Mouse (Mus musculus) kidney, embryonic 15.5 days (tissue): Measurements from ENCODE around the gene Dhrs3. TPM values are rescaled to one million over a fixed set of nuclear protein-coding genes. Genes with fewer than 3 reads are reported as not detected.
A peak's percentile ranks its signal among the peaks of the same experiment; 100 is the strongest.

Experiments used
- ATAC-seq: fragments of 200-750 bp; cut with Nextera tagmentation; replicated peaks from 2 replicates; pipeline ENCODE4 v1.8.0; 2017; ENCODE audit warnings: moderate TSS enrichment; ENCODE audit not compliant: low FRiP score
- H3K27ac ChIP-seq: fragments of 300-500 bp; sonication (generic); 2 replicates; pipeline ENCODE4 v1.5.1; 2015; ENCODE audit warnings: mild to moderate bottlenecking, inconsistent platforms
- H3K27me3 ChIP-seq: fragments of 300-500 bp; sonication (generic); 2 replicates; pipeline ENCODE4 v1.6.1; 2015; ENCODE audit warnings: inconsistent platforms
- H3K36me3 ChIP-seq: fragments of 300-500 bp; sonication (generic); 2 replicates; pipeline ENCODE4 v1.6.1; 2015; ENCODE audit warnings: inconsistent platforms
- H3K4me1 ChIP-seq: fragments of 300-500 bp; sonication (generic); 2 replicates; pipeline ENCODE4 v1.6.1; 2015; ENCODE audit warnings: inconsistent platforms
- H3K4me2 ChIP-seq: fragments of 300-500 bp; sonication (generic); 2 replicates; pipeline ENCODE4 v1.6.1; 2015; ENCODE audit warnings: moderate library complexity, mild to moderate bottlenecking, inconsistent platforms
- H3K4me3 ChIP-seq: fragments of 300-500 bp; sonication (generic); replicated peaks from 2 replicates; pipeline ENCODE4 v1.5.1; 2015; ENCODE audit warnings: mild to moderate bottlenecking, inconsistent platforms
- H3K9ac ChIP-seq: fragments of 300-500 bp; sonication (generic); 2 replicates; pipeline ENCODE4 v1.6.1; 2015; ENCODE audit warnings: mild to moderate bottlenecking, inconsistent platforms
- H3K9me3 ChIP-seq: fragments of 300-500 bp; sonication (generic); replicated peaks from 2 replicates; pipeline ENCODE4 v1.6.1; 2016; ENCODE audit warnings: inconsistent platforms
- WGBS: fragments of 180-500 bp; shearing (Covaris S2); methylation state at CpG from one replicate; pipeline ENCODE4 v1.1.7; 2015; ENCODE audit warnings: mixed read lengths; 5-methylcytosine and 5-hydroxymethylcytosine counted together
- polyA plus RNA-seq: library from polyadenylated mRNA; unstranded; fragments of >200 nt; fragmentation: Nextera tagmentation; extraction: Ambion mirVana; gene quantifications from 2 replicates; pipeline ENCODE4 v1.2.1, GENCODE M21; 2015

The Dhrs3 gene
- polyA plus RNA-seq, 1 experiment from 2014 or later = 207 TPM

DNA sequence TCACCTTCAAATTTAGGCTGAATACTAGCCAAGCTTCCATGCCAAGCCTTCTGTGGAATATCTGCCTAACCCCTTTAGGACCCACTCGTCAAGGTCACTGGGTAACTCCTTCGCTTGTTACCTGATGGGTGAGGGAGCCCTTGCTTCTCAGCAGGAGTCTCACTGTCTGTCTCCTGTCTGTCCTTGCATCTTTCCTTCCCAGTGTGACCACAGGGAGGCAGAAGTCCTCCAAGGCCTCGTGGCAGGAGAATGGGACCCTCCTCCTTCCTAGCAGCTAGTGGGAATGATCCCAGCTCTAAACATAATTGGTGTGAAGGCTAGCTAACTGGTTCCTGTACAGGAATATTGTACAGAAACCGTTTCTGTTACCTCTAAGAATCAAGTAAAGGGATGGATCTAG, 24.5 kb downstream of the Dhrs3 start:
- no peaks in the 10 kb centered on the region for H3K9me3 ChIP-seq

DNA sequence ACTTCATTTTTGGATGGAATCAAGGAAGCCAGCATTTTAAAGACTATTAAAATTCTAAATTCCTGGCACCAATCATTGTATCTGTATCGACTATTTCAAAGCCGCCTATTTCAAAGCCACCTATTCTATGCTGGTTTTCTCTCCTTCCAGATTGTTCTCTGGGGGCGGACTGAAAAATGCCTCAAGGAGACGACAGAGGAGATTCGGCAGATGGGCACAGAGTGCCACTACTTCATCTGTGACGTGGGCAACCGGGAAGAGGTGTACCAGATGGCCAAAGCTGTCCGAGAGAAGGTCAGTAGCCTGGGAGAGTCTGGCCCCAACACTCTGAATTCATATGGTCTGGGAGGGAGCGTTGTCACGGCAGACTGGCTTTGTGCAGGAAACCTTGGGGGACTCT, 25.9 kb downstream of the Dhrs3 start:
- WGBS = 92% methylated on average over 10 of the region's 10 CpGs
- ATAC-seq = no peak
- peaks cover 82% of the 10 kb centered on the region for H3K36me3 ChIP-seq

More for the DNA sequence above, 24.5 kb downstream of the Dhrs3 start:
- WGBS = 65% methylated on average over 4 of the region's 4 CpGs
- no peak overlapping the region for H3K4me3 ChIP-seq
- H3K27me3 ChIP-seq = no peaks in the 10 kb centered on the region
- no peak overlapping the region for H3K9ac ChIP-seq
- no peak for ATAC-seq
- H3K4me2 ChIP-seq = no peak overlapping the region
- H3K36me3 ChIP-seq = peaks cover 68% of the 10 kb centered on the region
- H3K27ac ChIP-seq = no peak overlapping the region
- no peaks in the 10 kb centered on the region for H3K4me1 ChIP-seq

DNA sequence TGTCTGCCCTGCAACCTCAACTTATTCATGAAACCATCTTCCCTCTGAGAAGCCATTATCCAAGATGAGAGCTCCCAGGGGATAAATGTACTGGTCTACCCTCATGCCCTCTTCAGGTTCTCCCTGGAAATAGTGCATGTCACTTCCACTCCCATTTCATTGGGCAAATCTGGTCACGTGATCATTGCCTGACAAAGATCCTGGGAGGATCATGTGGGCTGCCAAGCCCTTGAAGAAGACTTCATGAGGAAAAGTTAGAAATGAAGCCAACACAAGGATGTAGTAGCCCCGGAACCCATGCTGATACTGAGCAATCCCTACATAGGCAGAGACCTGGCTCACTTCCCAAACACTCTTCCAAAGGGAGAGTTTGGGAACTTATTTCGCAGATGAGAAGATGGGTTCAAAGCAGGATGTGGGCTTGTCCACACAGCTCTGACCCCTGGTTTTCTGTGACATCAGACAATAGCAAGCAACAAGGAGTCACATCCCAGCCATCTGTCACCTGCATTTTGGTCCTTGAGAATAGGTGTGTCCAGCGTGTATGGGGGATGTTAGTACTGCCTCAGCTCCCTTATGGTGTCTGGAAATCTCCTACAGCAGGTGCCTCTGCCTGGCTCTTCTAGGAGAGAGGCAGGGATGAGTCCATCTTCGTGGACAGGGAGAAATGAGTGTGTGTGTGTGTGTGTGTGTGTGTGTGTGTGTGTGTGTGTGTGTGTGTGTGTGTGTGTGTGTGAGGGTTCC, 36.2 kb downstream of the Dhrs3 start:
- peak overlapping the region; percentile 56 for H3K27ac ChIP-seq
- H3K36me3 ChIP-seq = peaks cover 36% of the 10 kb centered on the region
- no peak overlapping the region for H3K9ac ChIP-seq
- no peak for ATAC-seq
- H3K27me3 ChIP-seq = no peaks in the 10 kb centered on the region
- peaks cover 36% of the 10 kb centered on the region for H3K4me1 ChIP-seq
- no peak overlapping the region for H3K4me3 ChIP-seq
- H3K4me2 ChIP-seq = no peak overlapping the region
- H3K9me3 ChIP-seq = no peaks in the 10 kb centered on the region
- WGBS = 84% methylated on average over 5 of the region's 5 CpGs

More for the DNA sequence above, 25.9 kb downstream of the Dhrs3 start:
- no peak overlapping the region for H3K27ac ChIP-seq
- no peak overlapping the region for H3K4me2 ChIP-seq
- H3K4me1 ChIP-seq = no peaks in the 10 kb centered on the region
- H3K9ac ChIP-seq = no peak overlapping the region
- no peaks in the 10 kb centered on the region for H3K9me3 ChIP-seq
- no peaks in the 10 kb centered on the region for H3K27me3 ChIP-seq
- H3K4me3 ChIP-seq = no peak overlapping the region

DNA sequence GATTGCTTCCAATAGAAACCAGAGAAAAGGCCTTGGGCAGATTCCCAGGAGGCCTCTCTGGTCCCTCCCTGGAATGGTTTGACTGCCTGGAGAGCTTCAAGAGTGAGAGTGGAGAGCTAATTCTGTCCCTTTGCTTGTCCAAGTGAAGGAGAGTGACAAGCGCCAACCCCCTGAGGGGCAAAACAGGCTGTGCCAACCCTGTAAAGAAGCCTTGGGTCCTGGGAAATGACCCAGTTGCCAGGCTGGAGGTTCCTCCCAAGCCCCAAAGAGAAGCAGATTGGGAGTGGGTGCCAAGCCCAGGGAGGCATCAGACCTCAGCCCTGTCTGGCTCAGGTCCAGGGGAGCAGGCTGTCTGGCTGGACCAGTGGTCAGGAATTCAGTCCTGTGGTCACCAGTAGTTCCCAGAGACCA, 37.2 kb downstream of the Dhrs3 start:
- H3K9me3 ChIP-seq = no peaks in the 10 kb centered on the region
- 73% methylated on average over 1 of the region's 1 CpGs for WGBS
- no peaks in the 10 kb centered on the region for H3K27me3 ChIP-seq
- no peak overlapping the region for H3K9ac ChIP-seq
- peaks cover 36% of the 10 kb centered on the region for H3K4me1 ChIP-seq
- no peak overlapping the region for H3K4me3 ChIP-seq
- H3K36me3 ChIP-seq = peaks cover 34% of the 10 kb centered on the region
- no peak for ATAC-seq
- peak overlapping the region; percentile 87 for H3K27ac ChIP-seq
- H3K4me2 ChIP-seq = no peak overlapping the region

DNA sequence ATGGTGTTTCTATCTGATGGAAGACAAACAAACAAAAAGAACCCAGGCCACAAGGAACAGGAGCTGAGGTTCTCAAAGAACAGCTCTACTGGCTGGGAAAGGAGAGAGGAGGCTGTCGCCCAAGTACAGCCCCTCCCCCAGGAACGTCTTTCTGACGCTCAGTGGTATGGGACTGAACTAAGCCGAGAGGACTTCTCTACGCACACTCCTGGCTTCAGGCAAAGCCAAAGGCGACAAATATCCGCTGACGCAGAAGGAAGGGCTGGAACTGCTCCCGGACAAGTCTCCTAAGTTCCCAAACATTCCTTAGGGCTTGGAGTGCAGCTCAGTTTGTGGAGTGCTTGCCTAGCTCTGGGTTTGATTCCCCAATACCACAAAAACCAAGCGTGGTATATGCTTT, 37.7 kb downstream of the Dhrs3 start:
- peaks cover 36% of the 10 kb centered on the region for H3K4me1 ChIP-seq
- no peak overlapping the region; the same call in 1 of the 2 replicates for H3K4me2 ChIP-seq
- H3K27me3 ChIP-seq = no peaks in the 10 kb centered on the region
- H3K9me3 ChIP-seq = no peaks in the 10 kb centered on the region
- H3K36me3 ChIP-seq = peaks cover 32% of the 10 kb centered on the region
- WGBS = 16% methylated on average over 10 of the region's 10 CpGs
- ATAC-seq = peak; percentile 74
- peak overlapping the region; percentile 87 for H3K27ac ChIP-seq
- no peak overlapping the region for H3K9ac ChIP-seq
- H3K4me3 ChIP-seq = no peak overlapping the region

DNA sequence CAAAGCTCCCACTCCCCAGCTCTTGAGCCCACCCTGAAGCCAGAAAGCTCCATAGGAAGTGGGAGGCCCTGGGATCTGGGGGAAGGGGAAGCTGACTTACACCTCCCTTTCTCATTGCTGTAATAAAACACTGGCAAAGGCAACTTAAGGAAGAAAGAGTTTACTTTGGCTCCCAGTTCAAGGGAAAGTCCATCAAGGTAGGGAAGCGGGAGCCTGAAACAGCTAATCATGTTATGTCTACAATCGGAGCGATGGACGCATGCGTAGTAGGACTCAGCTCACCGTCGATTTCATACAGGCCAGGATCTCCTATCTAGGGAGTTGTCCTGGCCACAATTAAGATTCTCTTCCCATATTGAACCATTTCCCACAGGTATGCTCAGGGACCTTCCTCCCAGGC, 38.5 kb downstream of the Dhrs3 start:
- Histone ChIP-seq H3K4me3 (no peak overlapping the region), H3K36me3 (peaks cover 26% of the 10 kb centered on the region), H3K27ac (peak overlapping the region; percentile 87), H3K4me2 (no peak overlapping the region; the same call in 1 of the 2 replicates), H3K9ac (no peak overlapping the region), H3K4me1 (peaks cover 36% of the 10 kb centered on the region), H3K9me3 (no peaks in the 10 kb centered on the region), H3K27me3 (no peaks in the 10 kb centered on the region)
- ATAC-seq = no peak; the same call in 1 of the 2 replicates
- WGBS = 64% methylated on average over 7 of the region's 7 CpGs

DNA sequence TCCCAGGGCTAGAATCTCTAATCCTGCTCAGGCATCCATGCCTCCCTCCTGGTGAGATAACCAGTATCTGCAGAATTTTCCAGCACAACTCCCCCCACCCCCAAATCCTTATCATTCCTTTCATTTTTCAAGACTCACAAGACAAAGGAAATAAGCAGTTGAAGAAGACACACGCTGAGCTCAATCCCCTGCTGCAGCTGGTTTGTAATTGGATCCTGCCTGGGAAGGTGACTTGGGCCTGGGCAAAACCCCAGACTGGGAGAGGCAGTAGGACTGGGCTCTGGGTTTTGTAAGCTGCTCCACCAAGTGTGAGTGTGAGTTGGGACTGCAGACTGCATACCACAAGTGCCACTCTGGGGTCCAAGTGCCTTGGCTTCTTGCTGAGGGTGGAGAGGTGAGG, 41.9 kb downstream of the Dhrs3 start:
- H3K27ac ChIP-seq = no peak overlapping the region
- H3K9ac ChIP-seq = no peak overlapping the region
- 15% methylated on average over 1 of the region's 1 CpGs for WGBS

DNA sequence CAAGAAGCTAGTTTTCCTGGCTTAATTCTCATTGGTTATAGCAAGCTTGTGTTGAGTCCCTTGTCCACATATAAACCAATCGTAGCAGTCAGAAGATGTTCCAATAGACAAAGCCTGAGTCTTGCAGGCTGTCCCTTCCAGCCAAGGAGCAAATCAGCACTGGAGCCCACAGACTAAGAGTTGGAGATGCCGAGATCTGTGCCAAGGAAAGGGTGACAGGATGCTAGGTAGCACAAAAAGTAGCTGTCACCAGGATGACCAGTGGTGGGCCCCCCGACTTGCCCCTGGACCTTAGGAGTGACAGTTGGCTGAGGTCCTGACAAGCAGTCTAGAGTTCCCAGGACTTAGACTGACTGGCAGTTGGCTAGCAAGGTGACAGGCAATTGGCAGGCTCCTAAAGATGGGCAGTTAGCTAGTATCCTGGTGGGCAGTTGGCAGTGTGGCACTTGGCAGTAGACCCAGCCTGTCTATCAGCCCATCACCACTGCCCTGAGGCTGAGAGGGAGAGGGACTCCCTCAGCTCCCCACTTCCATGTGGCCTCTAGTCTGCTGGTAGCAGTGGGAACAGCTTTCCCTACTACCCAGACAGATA, 44.0 kb downstream of the Dhrs3 start:
- Histone ChIP-seq H3K4me2 (no peak overlapping the region), H3K9me3 (no peaks in the 10 kb centered on the region), H3K4me3 (no peak overlapping the region), H3K9ac (no peak overlapping the region), H3K27ac (no peak overlapping the region), H3K4me1 (peaks cover 21% of the 10 kb centered on the region), H3K27me3 (no peaks in the 10 kb centered on the region), H3K36me3 (no peaks in the 10 kb centered on the region)
- ATAC-seq = no peak
- WGBS = 76% methylated on average over 3 of the region's 3 CpGs

More for the DNA sequence above, 41.9 kb downstream of the Dhrs3 start:
- Histone ChIP-seq H3K36me3 (no peaks in the 10 kb centered on the region), H3K4me3 (no peak overlapping the region), H3K4me1 (peaks cover 20% of the 10 kb centered on the region), H3K27me3 (no peaks in the 10 kb centered on the region), H3K9me3 (no peaks in the 10 kb centered on the region), H3K4me2 (no peak overlapping the region)
- ATAC-seq = no peak

DNA sequence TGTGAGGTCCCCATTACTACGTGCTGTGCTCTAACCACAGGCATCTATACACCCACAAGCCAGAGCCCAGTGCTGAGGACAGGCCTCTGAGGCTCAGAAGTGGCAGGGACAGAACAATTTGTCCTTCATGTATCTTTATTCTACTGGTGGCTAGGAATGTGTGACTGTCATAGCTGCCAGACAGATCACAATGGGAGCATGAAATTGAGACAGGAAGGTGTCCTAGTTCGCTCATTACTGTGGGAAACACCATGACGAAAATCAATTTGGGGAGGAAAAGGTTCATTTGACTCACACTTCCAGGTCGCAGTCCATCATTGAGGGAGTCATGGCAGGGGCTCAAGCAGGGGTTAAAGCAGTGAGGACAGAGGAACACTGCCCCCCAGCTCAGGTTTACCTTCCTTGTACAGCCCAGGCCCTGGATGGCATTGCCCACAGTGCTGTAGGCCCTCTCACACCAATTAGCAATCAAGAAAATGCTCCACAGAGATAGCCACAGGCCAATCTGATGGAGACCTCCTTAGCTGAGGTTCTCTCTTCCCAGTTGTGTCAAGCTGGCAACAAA, 47.3 kb downstream of the Dhrs3 start:
- Histone ChIP-seq H3K27ac (peak overlapping the region; percentile 72), H3K4me1 (peaks cover 23% of the 10 kb centered on the region), H3K4me2 (no peak overlapping the region), H3K9me3 (no peaks in the 10 kb centered on the region), H3K4me3 (no peak overlapping the region), H3K27me3 (no peaks in the 10 kb centered on the region), H3K36me3 (no peaks in the 10 kb centered on the region), H3K9ac (no peak overlapping the region)
- WGBS = 55% methylated on average over 4 of the region's 4 CpGs
- peak; percentile 50 for ATAC-seq

DNA sequence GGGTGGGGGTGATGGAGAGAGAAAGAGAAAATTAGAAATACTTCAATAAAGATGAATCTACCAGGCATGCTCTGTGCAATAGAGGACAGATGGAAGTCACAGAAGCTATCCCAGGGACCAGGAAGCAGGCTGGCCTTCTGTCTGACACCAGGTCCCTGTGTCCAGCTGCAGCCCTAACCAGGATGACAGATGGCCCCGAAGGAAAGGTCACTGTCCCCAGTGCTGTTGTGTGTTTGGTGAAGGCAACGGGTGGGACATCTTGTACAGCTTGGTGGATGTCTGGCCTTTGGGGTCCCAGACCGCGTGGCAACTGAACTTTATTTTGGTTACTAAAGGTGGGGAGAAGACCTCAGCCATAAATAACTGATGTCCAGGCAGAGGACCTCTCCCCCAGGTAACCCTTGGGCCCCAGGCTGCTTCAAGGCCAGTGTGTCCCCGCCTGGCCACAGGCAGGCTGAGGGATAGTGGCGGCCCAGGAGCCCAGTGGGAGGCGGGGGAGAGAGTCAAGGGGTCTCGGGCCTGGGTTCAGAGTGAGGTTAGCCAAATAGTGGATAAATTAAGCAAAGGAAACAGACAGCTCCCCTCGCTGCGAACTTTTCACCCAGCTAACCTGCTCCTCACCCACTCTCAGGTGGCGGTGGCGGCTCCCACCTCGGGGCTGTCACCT, 48.3 kb downstream of the Dhrs3 start:
- WGBS = 22% methylated on average over 13 of the region's 13 CpGs
- ATAC-seq = peak; percentile 83
- Histone ChIP-seq H3K4me2 (no peak overlapping the region), H3K27ac (peak overlapping the region; percentile 72), H3K9me3 (no peaks in the 10 kb centered on the region), H3K36me3 (no peaks in the 10 kb centered on the region), H3K9ac (no peak overlapping the region), H3K4me1 (peaks cover 23% of the 10 kb centered on the region), H3K4me3 (no peak overlapping the region), H3K27me3 (no peaks in the 10 kb centered on the region)

DNA sequence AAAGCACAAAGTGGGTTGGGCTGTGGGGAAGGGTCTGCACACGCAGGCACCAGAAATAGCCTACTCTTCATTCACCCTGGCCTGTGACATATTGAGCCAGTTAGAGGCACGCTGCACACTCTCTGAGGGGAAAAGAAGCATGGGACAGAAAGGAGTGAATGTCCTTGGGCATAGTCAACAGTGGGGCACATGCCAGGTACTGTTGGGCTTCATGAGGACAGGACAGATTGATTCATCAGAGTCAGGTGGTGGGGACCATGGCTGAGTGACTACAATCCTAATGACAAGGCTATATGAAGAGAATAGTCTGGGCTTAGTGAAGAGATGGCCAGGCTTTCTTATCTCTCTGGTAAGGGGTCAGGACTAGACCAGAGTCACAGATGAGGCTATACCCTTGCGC, 49.8 kb downstream of the Dhrs3 start:
- Histone ChIP-seq H3K9me3 (no peaks in the 10 kb centered on the region), H3K27me3 (no peaks in the 10 kb centered on the region), H3K4me1 (peaks cover 25% of the 10 kb centered on the region), H3K36me3 (no peaks in the 10 kb centered on the region), H3K4me2 (no peak overlapping the region), H3K27ac (no peak overlapping the region), H3K4me3 (no peak overlapping the region), H3K9ac (no peak overlapping the region)
- no peak for ATAC-seq
- WGBS = 94% methylated on average over 3 of the region's 3 CpGs

DNA sequence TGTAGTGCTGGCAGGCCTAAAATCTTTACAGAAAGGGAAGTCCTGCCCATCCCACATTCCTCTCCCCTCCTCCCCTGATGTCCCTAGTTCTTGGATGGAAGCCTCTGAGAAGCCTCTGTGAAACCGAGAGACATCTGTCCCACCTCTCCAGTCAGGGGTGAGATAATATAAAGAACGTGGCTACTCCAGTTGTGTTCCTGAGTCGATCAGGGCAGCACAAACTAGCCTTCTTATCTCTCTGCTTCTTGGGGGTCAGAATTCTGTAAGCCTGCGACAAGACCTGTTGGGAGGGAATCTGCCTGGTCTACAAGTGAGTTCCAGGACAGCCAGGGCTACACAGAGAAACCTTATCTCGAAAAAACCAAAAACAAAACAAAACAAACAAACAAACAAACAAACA, 50.6 kb downstream of the Dhrs3 start:
- no peaks in the 10 kb centered on the region for H3K27me3 ChIP-seq
- no peak for ATAC-seq
- 79% methylated on average over 5 of the region's 5 CpGs for WGBS
- no peaks in the 10 kb centered on the region for H3K36me3 ChIP-seq
- peaks cover 33% of the 10 kb centered on the region for H3K4me1 ChIP-seq
- H3K9ac ChIP-seq = no peak overlapping the region
- no peaks in the 10 kb centered on the region for H3K9me3 ChIP-seq
- H3K27ac ChIP-seq = no peak overlapping the region
- no peak overlapping the region for H3K4me3 ChIP-seq
- H3K4me2 ChIP-seq = no peak overlapping the region
